Mouse (Mus musculus): ENCODE data around the gene Ttc9c. TPM values are rescaled to one million over a fixed set of nuclear protein-coding genes. Genes with fewer than 3 reads are reported as not detected.

Gene Ttc9c
- polyA plus RNA-seq (2015; fragmentation: Nextera tagmentation; extraction: Ambion mirVana), result 55.0 and 61.6 TPM in 2 replicates

DNA sequence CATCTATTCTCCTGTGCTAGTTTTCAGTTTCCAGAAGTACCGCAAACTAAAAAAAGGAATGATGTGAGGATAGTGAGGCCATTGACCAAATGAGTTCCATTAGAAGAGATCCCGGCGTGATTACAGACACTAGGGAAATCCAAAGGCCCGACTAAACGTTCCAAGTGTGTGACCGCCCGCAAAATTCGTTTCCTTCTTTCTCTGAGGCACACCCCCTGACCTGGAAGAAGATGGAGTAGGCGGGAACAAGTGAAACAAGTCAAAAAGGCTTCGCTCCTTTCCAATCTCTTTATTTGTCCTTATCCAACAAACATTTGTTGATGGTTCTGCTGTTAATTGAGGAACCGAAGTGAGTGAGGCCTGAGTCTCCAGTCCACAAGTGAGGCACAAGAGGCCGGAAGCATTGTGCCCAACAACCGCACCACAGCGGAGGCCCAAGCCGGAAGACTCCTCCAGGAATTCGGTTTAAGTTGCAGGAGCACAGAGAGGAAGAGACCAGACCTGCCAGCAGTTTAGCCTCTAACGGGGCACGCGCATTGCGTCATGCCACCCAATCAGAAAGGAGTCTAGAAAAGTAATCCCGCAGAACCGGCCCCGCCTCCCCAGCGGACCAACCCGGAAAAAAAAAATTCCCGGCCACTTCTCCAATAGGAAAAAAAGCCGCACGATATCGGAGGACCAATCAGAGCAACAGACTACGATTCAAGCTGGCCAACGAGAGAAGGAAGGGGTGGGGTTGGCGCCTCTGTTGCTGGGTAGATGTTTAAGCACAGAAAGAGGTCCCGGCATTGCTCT, at the start of gene Ttc9c:
Gene Ttc9c, minus strand, starts transcription at position 533 of the 795 bp plus-strand sequence.
- Histone ChIP-seq H3K9me3 (replicated peaks; ENCODE audit: control insufficient read depth, low read length, poor library complexity, severe bottlenecking) (no peaks in the 10 kb centered on the region), H3K36me3 (ENCODE audit: control insufficient read depth, insufficient read depth, low read length) (no peaks in the 10 kb centered on the region), H3K4me2 (ENCODE audit: low read length) (peak within 1 kb of the TSS; percentile 100), H3K27ac (ENCODE audit: low read length) (peak within 1 kb of the TSS; percentile 97), H3K9ac (ENCODE audit: low read depth, low read length) (peak within 1 kb of the TSS; percentile 74), H3K4me3 (ENCODE audit: low read depth, low read length) (peak within 1 kb of the TSS; percentile 99), H3K27me3 (ENCODE audit: control insufficient read depth, insufficient read depth, low read depth, low read length) (no peaks in the 10 kb centered on the region), H3K4me1 (ENCODE audit: control insufficient read depth, insufficient read depth, low read length) (peaks cover 50% of the 10 kb centered on the region)
- 1% methylated on average over 33 of the region's 33 CpGs for WGBS
- ATAC-seq, result peak; percentile 94

- H3K4me1 ChIP-seq (ENCODE audit: control insufficient read depth, insufficient read depth, low read length), result no peaks in the 10 kb centered on the region
- no peaks in the 10 kb centered on the region for H3K27me3 ChIP-seq (ENCODE audit: control insufficient read depth, insufficient read depth, low read depth, low read length)
- H3K36me3 ChIP-seq (ENCODE audit: control insufficient read depth, insufficient read depth, low read length), result no peaks in the 10 kb centered on the region
- H3K4me2 ChIP-seq (ENCODE audit: low read length), result no peak overlapping the region
- WGBS, result 89% methylated on average over 6 of the region's 6 CpGs
- no peaks in the 10 kb centered on the region for H3K9me3 ChIP-seq (replicated peaks; ENCODE audit: control insufficient read depth, low read length, poor library complexity, severe bottlenecking)
- H3K27ac ChIP-seq (ENCODE audit: low read length), result no peak overlapping the region
- H3K4me3 ChIP-seq (ENCODE audit: low read depth, low read length), result no peak overlapping the region
- no peak for ATAC-seq
- H3K9ac ChIP-seq (ENCODE audit: low read depth, low read length), result no peak overlapping the region
These were observed 45.1 kb upstream of the Ttc9c start for GRCm38 (mm10) chr19:8864265-8864664.

- H3K27ac ChIP-seq (ENCODE audit: low read length), result no peak overlapping the region
- 20% methylated on average over 1 of the region's 1 CpGs for WGBS
- H3K4me3 ChIP-seq (ENCODE audit: low read depth, low read length), result no peak overlapping the region
- no peaks in the 10 kb centered on the region for H3K36me3 ChIP-seq (ENCODE audit: control insufficient read depth, insufficient read depth, low read length)
- H3K9me3 ChIP-seq (replicated peaks; ENCODE audit: control insufficient read depth, low read length, poor library complexity, severe bottlenecking), result no peaks in the 10 kb centered on the region
- ATAC-seq, result no peak
- no peaks in the 10 kb centered on the region for H3K27me3 ChIP-seq (ENCODE audit: control insufficient read depth, insufficient read depth, low read depth, low read length)
- no peaks in the 10 kb centered on the region for H3K4me1 ChIP-seq (ENCODE audit: control insufficient read depth, insufficient read depth, low read length)
- no peak overlapping the region for H3K9ac ChIP-seq (ENCODE audit: low read depth, low read length)
- H3K4me2 ChIP-seq (ENCODE audit: low read length), result no peak overlapping the region
These were observed 39.9 kb upstream of the Ttc9c start for GRCm38 (mm10) chr19:8859018-8859417.

DNA sequence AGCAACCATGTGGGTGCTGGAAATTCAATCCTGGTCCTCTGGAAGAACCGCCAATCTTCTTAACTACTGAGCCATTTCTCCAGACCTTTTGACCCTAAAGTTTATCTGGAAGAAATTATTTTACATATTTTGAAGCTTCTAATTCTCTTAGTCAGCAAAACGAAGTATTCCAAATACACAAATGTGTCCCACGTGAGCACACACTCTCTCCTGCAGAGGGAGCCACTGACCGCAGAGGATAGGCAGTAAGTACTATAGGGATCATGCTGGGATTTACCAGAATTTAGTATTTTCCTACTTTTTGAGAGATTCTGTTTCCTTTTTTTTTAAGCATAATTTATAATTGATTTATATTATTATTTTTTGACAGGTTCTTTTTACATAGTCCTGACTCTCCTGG, 38.6 kb upstream of the Ttc9c start:
- no peak overlapping the region for H3K9ac ChIP-seq (ENCODE audit: low read depth, low read length)
- no peaks in the 10 kb centered on the region for H3K4me1 ChIP-seq (ENCODE audit: control insufficient read depth, insufficient read depth, low read length)
- no peaks in the 10 kb centered on the region for H3K27me3 ChIP-seq (ENCODE audit: control insufficient read depth, insufficient read depth, low read depth, low read length)
- 42% methylated on average over 4 of the region's 4 CpGs for WGBS
- H3K4me2 ChIP-seq (ENCODE audit: low read length), result no peak overlapping the region
- no peak overlapping the region for H3K27ac ChIP-seq (ENCODE audit: low read length)
- ATAC-seq, result no peak
- no peaks in the 10 kb centered on the region for H3K36me3 ChIP-seq (ENCODE audit: control insufficient read depth, insufficient read depth, low read length)
- no peak overlapping the region for H3K4me3 ChIP-seq (ENCODE audit: low read depth, low read length)
- H3K9me3 ChIP-seq (replicated peaks; ENCODE audit: control insufficient read depth, low read length, poor library complexity, severe bottlenecking), result no peaks in the 10 kb centered on the region

DNA sequence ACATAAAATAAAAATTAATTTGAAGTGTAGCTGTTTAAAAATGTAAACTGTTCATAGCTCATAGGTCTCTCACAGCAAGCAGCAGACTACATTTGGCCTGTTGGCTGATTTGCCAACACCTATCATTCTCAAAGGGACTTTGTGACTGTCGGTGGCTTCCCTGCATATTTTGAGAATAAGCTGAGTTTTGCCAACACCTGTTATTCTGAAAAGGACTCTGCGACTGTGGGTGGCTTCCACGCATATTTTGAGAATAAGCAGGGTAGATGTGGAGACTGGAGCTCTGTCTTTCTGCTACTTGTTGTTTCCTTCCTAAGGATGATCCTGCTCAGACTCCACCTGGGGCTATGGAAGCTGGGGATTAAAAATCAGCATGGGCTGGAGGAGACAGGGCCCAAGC, 34.0 kb upstream of the Ttc9c start:
- 89% methylated on average over 3 of the region's 3 CpGs for WGBS

GRCm38 (mm10) chr19:8852236-8852928, 33.2 kb upstream of the Ttc9c start:
- Histone ChIP-seq H3K27me3 (ENCODE audit: control insufficient read depth, insufficient read depth, low read depth, low read length) (no peaks in the 10 kb centered on the region), H3K4me2 (ENCODE audit: low read length) (no peak overlapping the region), H3K9me3 (replicated peaks; ENCODE audit: control insufficient read depth, low read length, poor library complexity, severe bottlenecking) (no peaks in the 10 kb centered on the region), H3K36me3 (ENCODE audit: control insufficient read depth, insufficient read depth, low read length) (peaks cover 10% of the 10 kb centered on the region), H3K4me3 (ENCODE audit: low read depth, low read length) (no peak overlapping the region), H3K27ac (ENCODE audit: low read length) (no peak overlapping the region), H3K9ac (ENCODE audit: low read depth, low read length) (no peak overlapping the region), H3K4me1 (ENCODE audit: control insufficient read depth, insufficient read depth, low read length) (0 out of 2 replicates have a peak, but pooled peaks cover 2% of the 10 kb centered on the region)
- 62% methylated on average over 10 of the region's 10 CpGs for whole genome bisulfite sequencing
- no peak for ATAC-seq

More for the DNA sequence above, 34.0 kb upstream of the Ttc9c start:
- no peak for ATAC-seq
- Histone ChIP-seq H3K36me3 (ENCODE audit: control insufficient read depth, insufficient read depth, low read length) (peaks cover 9% of the 10 kb centered on the region), H3K27me3 (ENCODE audit: control insufficient read depth, insufficient read depth, low read depth, low read length) (no peaks in the 10 kb centered on the region), H3K9me3 (replicated peaks; ENCODE audit: control insufficient read depth, low read length, poor library complexity, severe bottlenecking) (no peaks in the 10 kb centered on the region), H3K27ac (ENCODE audit: low read length) (no peak overlapping the region), H3K4me3 (ENCODE audit: low read depth, low read length) (no peak overlapping the region), H3K4me2 (ENCODE audit: low read length) (no peak overlapping the region), H3K4me1 (ENCODE audit: control insufficient read depth, insufficient read depth, low read length) (0 out of 2 replicates have a peak, but pooled peaks cover 2% of the 10 kb centered on the region), H3K9ac (ENCODE audit: low read depth, low read length) (no peak overlapping the region)

GRCm38 (mm10) chr19:8851639-8852038, 32.5 kb upstream of the Ttc9c start:
- no peaks in the 10 kb centered on the region for H3K9me3 ChIP-seq (replicated peaks; ENCODE audit: control insufficient read depth, low read length, poor library complexity, severe bottlenecking)
- no peak overlapping the region for H3K4me3 ChIP-seq (ENCODE audit: low read depth, low read length)
- H3K27me3 ChIP-seq (ENCODE audit: control insufficient read depth, insufficient read depth, low read depth, low read length), result no peaks in the 10 kb centered on the region
- no peak overlapping the region for H3K27ac ChIP-seq (ENCODE audit: low read length)
- peaks cover 15% of the 10 kb centered on the region for H3K36me3 ChIP-seq (ENCODE audit: control insufficient read depth, insufficient read depth, low read length)
- no peak for ATAC-seq
- no peak overlapping the region for H3K9ac ChIP-seq (ENCODE audit: low read depth, low read length)
- H3K4me2 ChIP-seq (ENCODE audit: low read length), result no peak overlapping the region
- 52% methylated on average over 7 of the region's 7 CpGs for WGBS
- 0 out of 2 replicates have a peak, but pooled peaks cover 2% of the 10 kb centered on the region for H3K4me1 ChIP-seq (ENCODE audit: control insufficient read depth, insufficient read depth, low read length)

GRCm38 (mm10) chr19:8850402-8850901, 31.3 kb upstream of the Ttc9c start, which contains the start of gene Lrrn4cl:
Gene Lrrn4cl, plus strand, starts transcription at chr19:8850768.
- H3K9me3 ChIP-seq (replicated peaks; ENCODE audit: control insufficient read depth, low read length, poor library complexity, severe bottlenecking), result no peaks in the 10 kb centered on the region
- no peak within 1 kb of the TSS for H3K4me3 ChIP-seq (ENCODE audit: low read depth, low read length)
- peaks cover 25% of the 10 kb centered on the region for H3K36me3 ChIP-seq (ENCODE audit: control insufficient read depth, insufficient read depth, low read length)
- 0 out of 2 replicates have a peak within 1 kb of the TSS, but pooled peaks have one; percentile 11 for H3K27ac ChIP-seq (ENCODE audit: low read length)
- 36% methylated on average over 7 of the region's 7 CpGs for WGBS
- no peaks in the 10 kb centered on the region for H3K27me3 ChIP-seq (ENCODE audit: control insufficient read depth, insufficient read depth, low read depth, low read length)
- 0 out of 2 replicates have a peak, but pooled peaks cover 2% of the 10 kb centered on the region for H3K4me1 ChIP-seq (ENCODE audit: control insufficient read depth, insufficient read depth, low read length)
- ATAC-seq, result 0 out of 2 replicates have a peak, but pooled peaks have one; percentile 40
- H3K9ac ChIP-seq (ENCODE audit: low read depth, low read length), result no peak within 1 kb of the TSS
- H3K4me2 ChIP-seq (ENCODE audit: low read length), result no peak within 1 kb of the TSS
